Mouse (Mus musculus) brain, embryonic 14.5 days (tissue): ENCODE data around the gene Grifin. TPM values are rescaled to one million over a fixed set of nuclear protein-coding genes. Genes with fewer than 3 reads are reported as not detected.
A peak's percentile ranks its signal among the peaks of the same experiment; 100 is the strongest.

Experiments used
- DNase-seq: peaks from one replicate; pipeline ENCODE4 v3.0.0-alpha.2; 2011; ENCODE audit warnings: low read depth
- CTCF ChIP-seq: fragments of 200-500 bp; IDR thresholded peaks from 2 replicates; pipeline ENCODE4 v1.5.1; 2012; ENCODE audit warnings: inconsistent platforms, mild to moderate bottlenecking, moderate library complexity, borderline replicate concordance; ENCODE audit not compliant: insufficient read depth, insufficient read length; ENCODE audit errors: extremely low read depth
- POLR2A ChIP-seq: fragments of 200-500 bp; IDR thresholded peaks from 2 replicates; pipeline ENCODE4 v1.6.1; 2012; ENCODE audit warnings: mild to moderate bottlenecking, inconsistent platforms, borderline replicate concordance; ENCODE audit not compliant: poor library complexity, insufficient read depth, insufficient read length, severe bottlenecking; ENCODE audit errors: extremely low read depth
- polyA plus RNA-seq: library from polyadenylated mRNA; depleted of rRNA; stranded (reverse); fragments of >200 nt; gene quantifications from 2 replicates; pipeline ENCODE4 v1.2.3, GENCODE M21; 2012

Gene Grifin
- polyA plus RNA-seq, 1 experiment, result 0.26 TPM

- DNase-seq, result no peak
- no peak for TF ChIP-seq CTCF
- no peak for TF ChIP-seq POLR2A
Measured at GRCm38 (mm10) chr5:140567751-140568150, 2.9 kb upstream of the Grifin start.

GRCm38 (mm10) chr5:140567321-140567720 lies 2.5 kb upstream of the Grifin start:
- DNase-seq, result peak; percentile 75

GRCm38 (mm10) chr5:140566271-140566670 lies 1.4 kb upstream of the Grifin start:
- DNase-seq, result no peak
- TF ChIP-seq CTCF (no peak), POLR2A (no peak)

More at GRCm38 (mm10) chr5:140567321-140567720, 2.5 kb upstream of the Grifin start:
- TF ChIP-seq CTCF (no peak), POLR2A (no peak)

- DNase-seq, result no peak
Measured at GRCm38 (mm10) chr5:140565856-140566255, 985 bp upstream of the Grifin start.

GRCm38 (mm10) chr5:140565451-140565850 lies 580 bp upstream of the Grifin start:
- DNase-seq, result peak; percentile 68
- no peak for TF ChIP-seq CTCF
- no peak for TF ChIP-seq POLR2A

More at GRCm38 (mm10) chr5:140565856-140566255, 985 bp upstream of the Grifin start:
- TF ChIP-seq POLR2A (no peak), CTCF (peak; percentile 50)

- TF ChIP-seq CTCF, result no peak
- TF ChIP-seq POLR2A, result no peak
- no peak for DNase-seq
Measured at GRCm38 (mm10) chr5:140562601-140563000, 2.3 kb downstream of the Grifin start.

GRCm38 (mm10) chr5:140556859-140557258 lies 8.0 kb downstream of the Grifin start:
- DNase-seq, result no peak
- TF ChIP-seq CTCF (no peak), POLR2A (no peak)

GRCm38 (mm10) chr5:140553719-140554118 lies 11.2 kb downstream of the Grifin start:
- TF ChIP-seq CTCF (no peak), POLR2A (no peak)
- no peak for DNase-seq

- TF ChIP-seq CTCF (no peak), POLR2A (no peak)
- peak; percentile 97 for DNase-seq
Measured at GRCm38 (mm10) chr5:140549306-140550047, 15.4 kb downstream of the Grifin start.

GRCm38 (mm10) chr5:140546332-140546731 lies 18.5 kb downstream of the Grifin start:
- no peak for DNase-seq
- TF ChIP-seq POLR2A (no peak), CTCF (peak; percentile 31; the same call in 1 of the 2 replicates)

GRCm38 (mm10) chr5:140545651-140546050 lies 19.2 kb downstream of the Grifin start:
- no peak for TF ChIP-seq CTCF
- no peak for TF ChIP-seq POLR2A
- no peak for DNase-seq
